Mouse (Mus musculus): Measurements from ENCODE around the gene Clip4.
"Not testable (repeated sequence)": the region's sequence is repeated elsewhere in the genome, so short reads cannot be mapped to it uniquely, and the experiment has no call there.

The Clip4 gene

DNA sequence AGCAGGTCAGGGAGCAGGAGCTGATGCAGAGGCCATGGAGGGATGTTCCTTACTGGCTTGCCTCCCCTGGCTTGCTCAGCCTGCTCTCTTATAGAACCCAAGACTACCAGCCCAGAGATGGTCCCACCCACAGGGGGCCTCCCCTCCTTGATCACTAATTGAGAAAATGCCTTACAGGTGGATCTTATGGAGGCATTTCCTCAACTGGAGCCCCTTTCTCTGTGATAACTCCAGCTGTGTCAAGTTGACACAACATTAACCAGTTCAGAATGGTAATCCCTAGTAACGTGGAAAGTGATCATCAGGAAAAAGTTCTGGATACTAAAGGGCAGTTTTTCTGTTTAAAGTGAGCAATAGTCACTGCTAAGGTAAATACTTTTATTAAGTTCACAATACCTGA is at the start of gene Clip4:
Gene Clip4, plus strand, starts transcription at position 301 of the 400 bp plus-strand sequence.
- DNase-seq (ENCODE audit: low read depth, low spot score): not testable (repeated sequence)

DNA sequence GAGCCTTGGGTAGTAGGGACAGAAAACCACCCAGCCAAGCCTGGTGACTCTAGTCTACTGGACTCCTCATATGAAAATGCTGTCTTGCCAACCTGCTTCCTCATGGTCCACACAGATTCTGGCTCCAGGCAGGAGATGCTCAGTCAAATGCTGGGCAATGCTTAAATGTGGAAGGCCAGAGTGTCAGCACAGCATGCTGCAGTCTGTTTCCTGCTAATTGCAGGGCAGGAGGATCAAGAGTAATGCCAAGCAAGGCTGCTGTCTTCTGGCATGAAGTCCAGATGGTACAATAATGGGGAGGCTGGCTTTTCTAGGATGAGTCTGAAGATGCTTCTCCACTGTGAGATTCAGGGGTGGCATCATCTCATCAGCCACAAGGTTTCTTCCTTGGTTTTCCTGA is 47.8 kb upstream of the Clip4 start:
- DNase-seq (ENCODE audit: low read depth, low spot score): no peak

DNA sequence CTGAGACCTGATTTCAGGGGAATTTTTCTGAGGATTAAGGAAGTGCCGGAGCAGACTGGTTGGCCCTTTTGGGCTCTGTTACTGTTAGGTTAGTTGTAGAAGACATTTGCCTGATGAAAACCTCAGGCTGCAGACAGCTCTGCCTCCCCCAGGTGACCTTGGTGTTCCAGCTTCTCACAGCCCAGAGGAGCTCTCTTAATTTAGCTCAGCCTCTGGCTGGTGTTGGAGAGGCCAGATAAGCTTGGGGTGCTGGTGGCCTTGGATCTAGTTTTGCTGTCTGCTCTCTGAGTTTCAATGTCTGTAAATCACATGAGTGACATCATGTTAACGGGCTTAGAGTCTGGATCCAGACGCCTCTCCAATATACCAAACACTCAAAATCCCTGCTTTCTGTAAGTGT is 47.3 kb upstream of the Clip4 start:
- no peak for DNase-seq (ENCODE audit: low read depth, low spot score)

DNA sequence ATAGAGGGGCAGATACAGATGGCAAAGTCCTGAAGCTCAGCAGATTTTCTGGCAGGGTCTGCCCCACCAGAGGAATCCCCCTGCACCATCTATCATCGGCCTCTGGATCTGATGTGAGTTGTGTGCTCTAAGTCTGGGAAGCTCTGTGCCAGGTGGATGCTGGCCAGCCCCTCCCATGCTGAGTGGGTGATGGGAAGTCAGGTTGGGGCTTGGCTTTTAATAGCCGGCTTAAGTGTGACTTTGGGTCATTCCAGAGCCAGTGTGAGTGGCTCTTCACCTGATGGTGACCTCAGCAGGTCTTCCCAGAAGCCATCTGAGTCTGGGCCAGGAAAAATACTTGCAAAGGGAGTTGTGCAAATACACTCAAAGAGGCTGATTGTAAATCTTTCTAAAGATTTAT is 37.6 kb upstream of the Clip4 start:
- DNase-seq (ENCODE audit: low read depth, low spot score): no peak

DNA sequence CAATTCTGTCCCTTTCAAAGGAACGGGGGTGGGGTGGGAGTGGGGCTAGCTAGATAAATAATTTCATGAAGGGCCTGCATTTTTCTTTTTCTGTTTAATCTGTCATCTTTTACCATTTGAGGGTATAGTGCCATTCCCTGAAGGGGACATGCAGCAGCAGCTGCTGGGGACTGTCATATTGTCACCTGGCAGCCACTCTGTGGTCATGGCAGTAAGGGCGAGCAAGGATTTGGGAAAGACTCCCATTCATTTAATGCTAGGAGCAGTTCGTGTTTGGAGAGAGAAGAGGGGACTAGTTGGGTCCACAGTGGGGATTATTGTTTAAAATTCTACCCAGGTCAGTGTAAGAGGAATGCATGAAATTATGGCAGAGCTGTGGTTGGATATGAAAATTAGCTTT is 31.8 kb upstream of the Clip4 start:
- no peak for DNase-seq (ENCODE audit: low read depth, low spot score)

DNA sequence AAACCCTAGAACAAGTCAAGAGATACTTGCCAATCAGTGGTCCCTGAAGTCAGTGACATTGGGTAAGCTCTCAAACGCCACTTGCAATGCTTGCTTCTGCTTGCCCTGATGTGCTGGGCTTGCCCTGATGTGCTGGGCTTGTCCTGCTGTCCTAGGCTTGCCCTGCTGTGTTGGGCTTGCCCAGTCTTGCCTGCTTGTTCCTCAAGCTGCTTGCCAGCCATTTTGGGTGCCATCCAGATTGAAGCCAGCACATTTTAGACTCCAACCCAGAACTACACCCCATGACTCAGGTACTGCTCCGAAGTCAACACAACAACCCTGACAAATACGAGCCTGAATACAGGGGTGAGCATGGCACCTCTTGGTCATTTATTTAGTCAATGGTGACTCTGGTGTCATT is 26.1 kb upstream of the Clip4 start:
- DNase-seq (ENCODE audit: low read depth, low spot score): no peak

DNA sequence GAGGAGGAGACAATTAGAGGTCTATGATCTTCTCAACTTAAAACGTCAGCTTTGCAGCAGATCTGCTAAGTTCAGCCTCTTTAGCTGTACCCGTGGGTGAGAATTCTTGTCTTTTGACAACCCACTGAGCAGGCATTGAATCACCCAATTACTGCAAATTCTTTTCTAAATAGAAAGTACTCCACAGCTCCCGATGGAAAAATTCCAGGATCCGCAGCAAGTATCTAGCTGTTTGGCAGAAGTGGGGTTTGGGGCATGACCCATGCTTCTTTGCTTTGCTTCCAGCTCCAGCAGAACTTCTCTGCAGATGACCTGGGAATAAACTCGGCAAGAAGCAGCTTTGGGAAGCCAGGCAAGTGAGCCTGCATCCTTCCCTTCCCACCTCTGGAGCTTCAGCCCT is 25.3 kb upstream of the Clip4 start:
- no peak for DNase-seq (ENCODE audit: low read depth, low spot score)

DNA sequence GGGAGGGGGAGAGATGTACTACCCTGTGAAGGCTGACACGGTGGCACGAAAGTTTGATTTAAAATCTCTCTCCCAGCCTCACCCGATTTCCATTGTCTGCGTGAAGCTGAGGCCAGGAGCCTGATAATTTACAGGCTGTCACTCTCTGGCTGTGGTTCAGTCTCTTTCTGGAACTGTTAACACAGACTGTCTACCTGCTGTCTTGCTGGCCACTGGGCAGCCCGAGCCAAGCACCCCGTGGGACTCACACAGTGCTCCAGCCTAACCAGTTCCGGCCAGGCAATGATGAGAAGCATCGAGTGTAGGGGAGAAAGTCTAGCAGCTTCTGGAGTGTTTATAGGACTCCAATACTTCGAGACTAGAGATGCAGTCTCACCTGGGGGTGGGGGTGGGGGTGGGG is 22.2 kb upstream of the Clip4 start:
- no peak for DNase-seq (ENCODE audit: low read depth, low spot score)

DNA sequence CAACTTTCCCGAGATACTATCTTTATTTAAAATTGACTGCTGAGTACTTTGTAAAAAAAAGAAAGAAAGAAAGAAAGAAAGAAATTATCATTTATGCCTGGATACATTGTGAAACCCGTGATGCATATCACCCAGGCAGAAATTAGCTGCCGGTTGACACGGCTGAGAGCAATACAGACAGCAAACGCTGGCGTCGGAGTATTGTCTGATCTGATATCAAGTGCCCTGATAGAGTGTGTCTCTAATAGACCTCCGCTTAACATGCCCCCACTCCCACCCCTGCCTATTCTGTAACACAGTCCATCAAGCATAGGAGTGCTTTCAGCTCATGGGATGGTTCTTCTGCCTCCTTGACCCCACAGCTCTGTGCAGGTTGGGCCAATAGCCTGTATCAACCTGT is 20.7 kb upstream of the Clip4 start:
- no peak for DNase-seq (ENCODE audit: low read depth, low spot score)

DNA sequence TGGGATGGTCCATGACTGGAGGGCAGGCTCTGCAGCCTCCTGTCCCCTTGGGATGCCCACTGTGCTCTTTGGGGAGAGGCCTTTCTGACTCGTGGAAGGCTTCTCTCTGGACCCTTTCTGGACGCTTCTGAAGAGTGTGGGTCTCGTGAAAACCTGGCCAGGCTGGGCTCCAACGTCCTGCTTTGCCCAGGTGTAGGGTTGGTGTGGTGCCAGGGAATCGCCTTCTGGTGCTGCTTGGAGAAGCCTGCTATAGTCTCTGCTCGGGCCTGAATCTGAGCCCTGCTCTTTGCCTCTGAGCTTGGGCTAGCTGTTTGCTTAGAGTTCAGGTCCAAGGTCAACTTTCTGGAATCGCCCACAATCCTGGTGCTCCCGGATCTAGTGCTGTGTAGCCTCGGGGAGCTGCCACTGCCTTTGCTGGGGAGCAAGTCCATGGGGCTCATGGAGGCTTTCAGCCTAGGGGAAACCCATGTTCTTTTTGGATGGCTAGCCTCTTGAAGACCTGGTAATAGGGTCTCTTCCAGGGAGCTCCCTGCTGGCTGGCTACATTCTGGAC is 18.6 kb upstream of the Clip4 start:
- no peak for DNase-seq (ENCODE audit: low read depth, low spot score)

DNA sequence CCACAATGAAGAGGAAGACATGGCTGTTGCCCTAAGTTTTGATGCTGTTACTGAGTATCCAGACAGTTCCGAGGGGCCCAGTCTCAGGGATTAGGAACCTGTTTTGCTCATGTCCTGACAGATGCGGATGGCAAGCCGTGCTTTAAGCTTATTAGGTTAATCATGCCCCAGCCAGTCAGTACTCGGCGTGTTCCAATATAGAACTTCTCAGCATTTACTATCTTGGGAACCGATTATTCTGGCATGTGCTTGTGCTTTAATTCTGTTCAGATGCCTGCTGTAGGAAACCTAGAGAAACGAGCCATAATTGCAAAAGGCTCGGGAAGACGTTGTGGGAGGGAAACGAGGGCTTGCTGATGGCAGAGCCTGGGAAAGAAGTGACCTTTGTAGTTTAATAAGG is 15.4 kb upstream of the Clip4 start, which contains the start of gene Pcare:
Gene Pcare, minus strand, starts transcription at position 64 of the 400 bp plus-strand sequence.
- DNase-seq (ENCODE audit: low read depth, low spot score): no peak

DNA sequence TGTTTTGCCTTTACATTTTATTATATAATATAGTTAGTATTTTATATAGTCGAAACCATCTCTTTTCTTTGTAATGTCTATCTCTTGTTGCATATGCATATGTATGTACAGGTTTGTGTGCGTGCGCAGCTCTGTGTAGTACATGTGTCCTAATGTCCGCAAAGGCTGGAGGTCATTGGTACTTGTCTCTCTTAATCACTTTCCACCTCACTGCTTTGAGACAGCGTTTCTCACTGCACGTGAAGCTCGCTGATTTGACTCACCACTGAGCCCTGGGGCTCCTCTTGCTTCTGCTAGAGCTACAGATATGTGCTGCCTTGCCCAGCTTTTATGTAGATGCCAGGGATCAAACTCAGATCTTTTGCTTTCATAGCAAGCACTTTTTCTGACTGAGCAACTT is 7.7 kb upstream of the Clip4 start:
- DNase-seq (ENCODE audit: low read depth, low spot score): no peak

DNA sequence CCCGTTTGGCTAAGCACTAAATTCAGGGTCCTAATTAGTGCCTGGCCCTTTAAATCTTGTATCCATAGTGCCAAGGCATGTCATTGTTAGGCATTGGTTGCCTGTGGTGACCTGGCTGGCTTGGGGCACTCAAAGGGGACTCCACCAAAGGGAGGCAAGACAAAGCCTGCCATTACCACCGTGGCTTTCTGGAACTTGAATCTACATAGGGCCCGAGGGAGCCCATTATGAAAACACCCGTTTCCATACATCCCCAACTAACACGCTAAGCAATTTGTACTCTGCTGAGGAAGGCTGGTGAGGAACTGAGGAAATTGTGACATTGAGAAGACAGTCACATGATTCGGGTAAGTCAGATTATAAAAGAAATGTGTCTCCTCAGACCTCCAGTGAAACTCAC is 1.3 kb downstream of the Clip4 start:
- DNase-seq (ENCODE audit: low read depth, low spot score): no peak

DNA sequence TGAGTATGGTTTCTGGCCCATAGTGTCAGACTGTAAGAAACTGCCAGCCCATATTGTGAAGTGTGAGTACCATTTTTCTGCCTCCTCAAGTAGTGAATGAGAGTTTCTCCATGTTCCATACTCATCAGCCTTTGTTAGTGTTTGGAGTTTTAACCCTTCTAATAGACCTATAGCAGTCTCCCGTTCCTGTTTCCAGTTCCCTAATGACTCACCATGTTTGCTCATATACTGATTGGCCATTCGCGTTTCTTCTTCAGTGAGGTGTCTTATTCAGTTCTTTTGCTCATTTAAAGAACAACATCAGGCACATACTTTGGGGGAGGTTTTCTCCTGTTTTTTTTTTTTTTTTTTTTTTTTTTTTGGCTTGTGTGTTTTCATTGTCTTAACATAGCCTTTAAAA is 2.4 kb downstream of the Clip4 start:
- no peak for DNase-seq (ENCODE audit: low read depth, low spot score)

DNA sequence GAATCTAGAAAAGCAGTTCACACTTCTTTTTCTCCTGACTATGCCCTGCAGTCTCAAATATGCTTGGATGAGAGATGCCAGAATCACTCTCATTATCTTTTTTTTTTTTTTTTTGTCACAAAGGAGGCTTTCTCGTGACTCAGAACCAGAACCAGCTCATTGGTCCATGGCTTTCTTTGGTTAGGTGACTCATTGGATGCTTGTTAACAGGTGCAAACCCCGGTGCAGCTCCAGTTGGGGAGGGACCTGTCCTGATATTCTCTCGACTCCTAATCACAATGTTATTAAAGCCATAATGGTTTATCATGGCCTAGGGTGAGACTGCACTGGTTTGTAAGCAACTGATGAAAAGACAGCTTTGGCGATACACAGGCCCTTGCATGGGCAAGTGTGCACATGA is 5.9 kb downstream of the Clip4 start:
- DNase-seq (ENCODE audit: low read depth, low spot score): no peak

DNA sequence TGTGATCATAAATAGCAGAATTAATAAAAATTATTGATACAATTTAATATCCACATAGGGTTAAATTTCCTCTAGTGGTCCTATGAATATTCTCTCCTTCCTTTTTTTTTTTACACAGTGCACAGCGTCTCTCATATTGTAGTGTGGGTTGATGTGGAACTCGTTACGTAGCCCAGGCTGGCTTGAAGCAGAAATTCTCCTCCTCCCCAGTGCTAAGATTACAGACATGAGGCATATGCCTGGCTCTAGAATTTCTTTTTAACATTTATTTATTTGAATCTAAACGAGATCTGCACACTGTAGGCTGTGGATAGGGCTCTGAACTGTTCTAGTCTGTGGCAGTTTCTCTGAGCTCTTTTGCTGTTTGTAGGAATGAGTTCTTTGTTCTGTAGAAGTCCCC is 7.0 kb downstream of the Clip4 start:
- no peak for DNase-seq (ENCODE audit: low read depth, low spot score)

DNA sequence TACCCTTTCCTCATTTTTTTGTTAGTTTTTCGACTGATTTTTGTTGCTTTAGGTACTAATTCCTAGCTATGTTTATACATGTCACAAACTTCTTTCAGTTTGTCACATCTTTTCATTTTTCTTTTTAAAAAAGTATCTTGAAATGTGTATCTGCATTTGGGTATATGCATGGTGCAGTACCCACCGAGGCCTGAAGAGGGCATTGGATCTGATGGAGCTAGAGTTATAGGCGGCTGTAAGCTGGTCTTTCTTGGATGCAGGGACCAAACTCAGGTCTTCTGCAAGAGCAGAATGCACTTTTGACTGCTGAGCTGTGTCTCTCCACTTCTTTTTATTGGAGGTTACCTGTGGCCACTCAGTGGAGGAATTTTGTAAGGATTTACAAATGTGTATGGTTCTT is 10.4 kb downstream of the Clip4 start:
- no peak for DNase-seq (ENCODE audit: low read depth, low spot score)

DNA sequence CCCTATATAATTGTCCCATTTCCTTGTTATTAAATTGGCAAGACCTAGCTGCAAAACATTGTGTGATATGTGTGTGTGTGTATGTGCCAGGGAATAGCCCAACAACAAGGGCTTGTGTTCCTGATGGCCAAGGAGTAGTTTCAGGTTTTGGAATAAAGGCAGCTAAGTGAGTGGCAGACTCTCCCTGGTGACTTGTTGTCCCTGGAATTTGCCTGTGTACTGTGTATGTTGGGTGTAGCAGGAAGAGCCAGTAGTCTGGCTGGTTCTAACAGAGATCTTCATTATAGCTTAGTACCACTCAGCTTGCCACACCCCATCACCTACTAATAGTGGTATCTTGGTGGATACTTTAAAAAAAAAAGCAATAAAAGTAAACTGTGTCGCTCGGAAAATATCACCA is 12.2 kb downstream of the Clip4 start:
- no peak for DNase-seq (ENCODE audit: low read depth, low spot score)

DNA sequence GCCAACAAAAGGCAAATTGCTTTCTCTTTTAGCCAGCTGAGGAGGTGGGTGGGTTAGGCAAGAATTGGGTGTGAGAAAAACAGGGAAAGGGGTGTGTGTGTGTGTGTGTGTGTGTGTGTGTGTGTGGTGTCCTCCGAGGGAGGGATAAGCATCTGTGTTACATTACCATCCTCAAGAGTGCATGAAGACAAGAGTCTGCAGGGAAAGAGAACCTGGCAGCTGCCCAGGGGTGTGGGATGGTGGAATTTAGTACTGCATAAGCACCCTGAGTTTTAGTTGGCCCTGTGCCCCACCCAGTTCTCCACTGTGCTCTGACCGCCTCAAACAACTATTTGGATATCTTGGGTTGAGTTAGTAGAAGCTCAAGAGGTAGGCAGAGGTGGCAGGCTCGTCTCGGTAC is 12.7 kb downstream of the Clip4 start:
- DNase-seq (ENCODE audit: low read depth, low spot score): no peak

DNA sequence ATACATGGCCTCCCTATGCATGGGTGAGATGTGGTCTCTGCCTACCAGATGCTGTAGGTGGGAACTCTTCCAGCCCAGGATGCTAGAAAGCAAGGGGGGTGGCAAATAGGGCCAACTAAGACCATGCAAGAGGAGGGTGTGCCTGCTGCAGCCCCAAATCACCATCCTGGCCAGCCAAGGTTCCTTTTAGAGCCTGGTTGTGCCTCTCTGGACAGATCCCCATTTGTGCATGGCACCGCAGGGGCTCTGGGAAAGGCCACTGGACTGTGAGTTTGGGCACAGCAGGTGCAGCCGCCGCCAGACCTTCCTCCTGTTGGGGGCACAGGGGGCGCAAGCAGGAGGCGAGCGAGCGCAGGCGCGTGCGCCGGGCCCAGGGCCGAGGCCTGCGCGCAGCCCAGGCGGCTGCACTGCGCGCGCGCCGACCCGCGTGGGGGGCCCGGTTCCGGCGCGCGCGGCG is 14.0 kb downstream of the Clip4 start:
- DNase-seq (ENCODE audit: low read depth, low spot score): peak; percentile 18

DNA sequence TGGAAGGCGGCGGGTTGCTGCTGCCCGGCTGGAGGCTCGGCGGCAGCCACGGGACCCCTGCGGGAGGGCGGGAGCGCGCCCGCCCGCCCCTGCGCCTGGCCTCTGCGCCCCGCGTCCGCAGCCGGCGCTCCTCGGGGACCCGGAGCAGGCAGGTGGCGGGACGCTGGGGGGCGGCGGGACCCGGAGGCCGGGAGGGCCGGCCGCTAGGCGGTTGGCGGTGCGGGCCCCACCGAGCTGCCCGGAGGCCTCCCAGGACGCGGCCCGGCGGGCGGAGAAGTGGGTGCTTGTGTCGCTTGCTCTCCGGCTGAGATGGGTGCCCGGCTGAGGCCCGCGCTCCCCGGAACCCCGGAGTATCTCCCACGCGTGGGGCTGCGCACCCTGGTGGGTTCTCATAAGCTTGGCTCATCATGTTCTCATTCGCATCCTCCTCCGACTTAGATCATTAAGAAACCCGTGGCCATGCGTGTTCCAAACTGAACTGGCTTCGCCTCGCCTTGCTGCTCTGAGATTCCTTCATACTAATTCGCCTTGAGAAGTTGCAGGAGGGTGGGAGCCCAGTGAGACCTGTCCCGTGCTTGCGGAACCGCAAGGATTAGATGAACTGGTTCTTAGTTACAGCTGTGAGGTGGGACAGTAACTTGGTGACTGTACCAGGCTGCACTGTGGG is 14.6 kb downstream of the Clip4 start:
- DNase-seq (ENCODE audit: low read depth, low spot score): peak; percentile 29

DNA sequence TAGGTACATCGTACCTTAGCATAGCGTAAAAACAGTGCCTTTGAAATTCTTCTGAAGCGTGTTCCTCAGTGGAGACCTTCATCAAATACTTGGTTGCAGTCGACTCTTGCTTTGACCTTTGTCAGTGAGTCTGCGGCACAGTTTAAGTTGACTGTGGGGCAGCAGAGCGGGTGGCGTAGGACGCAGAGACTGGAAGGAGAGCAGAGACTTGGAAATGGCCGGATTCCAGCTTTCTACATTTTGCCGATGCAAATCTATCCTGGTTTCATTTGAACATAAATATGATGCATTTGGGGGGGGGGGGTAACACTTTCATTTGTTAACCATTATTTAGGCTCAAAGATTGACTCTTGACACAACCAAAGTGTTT is 15.1 kb downstream of the Clip4 start:
- DNase-seq (ENCODE audit: low read depth, low spot score): no peak

DNA sequence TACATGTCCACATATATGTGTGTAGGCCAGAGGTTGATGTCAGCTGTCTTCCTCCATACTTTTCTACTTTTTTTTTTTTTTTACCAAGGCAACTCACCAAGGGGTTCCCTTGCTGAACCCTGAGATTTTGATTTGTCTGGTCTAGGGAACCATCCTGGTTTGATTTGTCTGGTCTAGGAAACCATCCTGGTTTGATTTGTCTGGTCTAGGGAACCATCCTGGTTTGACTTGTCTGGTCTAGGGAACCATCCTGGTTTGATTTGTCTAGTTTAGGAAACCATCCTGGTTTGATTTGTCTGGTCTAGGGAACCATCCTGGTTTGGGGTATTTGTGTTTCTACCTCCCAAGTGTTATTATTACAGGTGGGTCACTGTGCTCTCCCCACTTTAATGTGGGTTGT is 18.2 kb downstream of the Clip4 start:
- no peak for DNase-seq (ENCODE audit: low read depth, low spot score)

DNA sequence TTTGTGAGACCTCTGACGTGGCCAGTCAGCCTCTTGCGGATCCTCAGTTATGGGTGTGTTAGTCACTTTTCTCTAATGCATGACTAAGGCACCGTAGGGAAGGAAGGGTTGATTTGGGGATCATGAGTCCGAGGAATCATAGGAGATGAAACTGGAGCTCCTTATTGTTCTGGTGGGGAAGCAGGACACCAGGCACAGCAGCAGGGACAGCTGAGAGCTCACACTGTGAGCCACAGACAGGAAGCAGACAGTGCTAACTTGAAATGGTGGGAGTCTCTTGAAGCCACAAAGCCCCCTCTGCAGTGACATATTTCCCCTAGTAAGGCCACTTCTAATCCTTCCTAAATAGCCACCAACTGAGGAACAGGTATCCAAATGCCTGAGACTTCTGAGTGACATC is 22.8 kb downstream of the Clip4 start:
- DNase-seq (ENCODE audit: low read depth, low spot score): no peak

All from WW6 (cell line).